Mouse (Mus musculus) embryonic fibroblast, embryonic 13.5 days (primary cell): Measurements from ENCODE around the gene Hoxa11.

Source experiments
- CTCF ChIP-seq: IDR thresholded peaks from 2 replicates; pipeline ENCODE4 v1.5.1; 2011; ENCODE audit warnings: mild to moderate bottlenecking, control low read depth, low read length, moderate library complexity, borderline replicate concordance; ENCODE audit not compliant: insufficient read depth
- POLR2A ChIP-seq: IDR thresholded peaks from 2 replicates; pipeline ENCODE4 v1.6.1; 2011; ENCODE audit warnings: low read depth, mild to moderate bottlenecking, control low read depth, low read length, moderate library complexity

- TF ChIP-seq CTCF = no peak
- no peak for TF ChIP-seq POLR2A
These were observed 793 bp upstream of the Hoxa11 start for GRCm38 (mm10) chr6:52246403-52246803.
